Mouse (Mus musculus) megakaryocyte progenitor cell, adult 5-6 weeks (primary cell): ENCODE data around the gene Rps21. TPM values are rescaled to one million over a fixed set of nuclear protein-coding genes. Genes with fewer than 3 reads are reported as not detected.
"Not testable (repeated sequence)": the region's sequence is repeated elsewhere in the genome, so short reads cannot be mapped to it uniquely, and the experiment has no call there.

Experiments used
- ATAC-seq: replicated peaks from 2 replicates; pipeline ENCODE4 v1.8.0; 2016; ENCODE audit warnings: mild to moderate bottlenecking, moderate TSS enrichment, inconsistent platforms; ENCODE audit not compliant: poor library complexity
- total RNA-seq, 2 experiments: library from RNA; stranded (forward) in 1 of 2; stranded (reverse) in 1 of 2; fragments of 157-497, 149-512 nt in 1 of 2; fragments of 200-1000 nt in 1 of 2; gene quantifications; 2 replicates each; pipeline versions ENCODE4 v1.2.3 to v1.2.4; 2015 to 2017

Rps21 gene
- total RNA-seq, 2 experiments from 2014 or later: 1,700 to 3,717 TPM

- ATAC-seq: no peak
Measured at GRCm38 (mm10) chr2:180257963-180258865, 1.0 kb downstream of the Rps21 start.

GRCm38 (mm10) chr2:180258951-180259484, 1.8 kb downstream of the Rps21 start:
- ATAC-seq: not testable (repeated sequence)

- ATAC-seq: not testable (repeated sequence)
Measured at GRCm38 (mm10) chr2:180259826-180260609, 2.8 kb downstream of the Rps21 start.

- no peak for ATAC-seq
Measured at GRCm38 (mm10) chr2:180260610-180261480, 3.7 kb downstream of the Rps21 start.

GRCm38 (mm10) chr2:180261901-180262300, 4.7 kb downstream of the Rps21 start:
- ATAC-seq: no peak

GRCm38 (mm10) chr2:180262441-180262840, 5.3 kb downstream of the Rps21 start:
- no peak for ATAC-seq

- ATAC-seq: no peak
Measured at GRCm38 (mm10) chr2:180262891-180263290, 5.7 kb downstream of the Rps21 start.

GRCm38 (mm10) chr2:180267955-180268354, 10.8 kb downstream of the Rps21 start:
- ATAC-seq: no peak

GRCm38 (mm10) chr2:180269329-180269728, 12.2 kb downstream of the Rps21 start:
- no peak for ATAC-seq

- ATAC-seq: peak; percentile 15
Measured at GRCm38 (mm10) chr2:180270537-180271255, 13.5 kb downstream of the Rps21 start.

- no peak for ATAC-seq
Measured at GRCm38 (mm10) chr2:180271804-180272395, 14.7 kb downstream of the Rps21 start.

- no peak for ATAC-seq
Measured at GRCm38 (mm10) chr2:180272884-180273321, 15.7 kb downstream of the Rps21 start.

- ATAC-seq: peak; percentile 77
Measured at GRCm38 (mm10) chr2:180273394-180274244, 16.4 kb downstream of the Rps21 start, which contains the start of gene Cables2. TSS of gene Cables2 (minus strand) at chr2:180273496.

- ATAC-seq: no peak
Measured at GRCm38 (mm10) chr2:180274523-180274922, 17.3 kb downstream of the Rps21 start.

- peak; percentile 36 for ATAC-seq
Measured at GRCm38 (mm10) chr2:180275836-180276235, 18.7 kb downstream of the Rps21 start.

GRCm38 (mm10) chr2:180276385-180276784, 19.2 kb downstream of the Rps21 start:
- no peak for ATAC-seq

- peak; percentile 33 for ATAC-seq
Measured at GRCm38 (mm10) chr2:180276851-180277259, 19.7 kb downstream of the Rps21 start.

- ATAC-seq: no peak
Measured at GRCm38 (mm10) chr2:180277773-180278320, 20.7 kb downstream of the Rps21 start.
